Mouse (Mus musculus) neutrophil, adult 5-6 weeks (primary cell): ENCODE data around the gene Syngap1. TPM values are rescaled to one million over a fixed set of nuclear protein-coding genes. Genes with fewer than 3 reads are reported as not detected.
A peak's percentile ranks its signal among the peaks of the same experiment; 100 is the strongest.
"Not testable (repeated sequence)": the region's sequence is repeated elsewhere in the genome, so short reads cannot be mapped to it uniquely, and the experiment has no call there.

Experiments used
- ATAC-seq: fragments of 151-379, 151-347 bp; 2 replicates; pipeline ENCODE4 v1.8.0; 2017; ENCODE audit warnings: mild to moderate bottlenecking, moderate TSS enrichment; ENCODE audit not compliant: insufficient number of reproducible peaks, poor library complexity, low FRiP score, severe bottlenecking; ENCODE audit errors: extremely low read depth
- total RNA-seq: library from RNA; stranded (forward); fragments of 200-1000 nt; gene quantifications from 2 replicates; pipeline ENCODE4 v1.2.3, GENCODE M21; 2017

The Syngap1 gene
- total RNA-seq = 0.86 and 0.93 TPM in 2 replicates

DNA sequence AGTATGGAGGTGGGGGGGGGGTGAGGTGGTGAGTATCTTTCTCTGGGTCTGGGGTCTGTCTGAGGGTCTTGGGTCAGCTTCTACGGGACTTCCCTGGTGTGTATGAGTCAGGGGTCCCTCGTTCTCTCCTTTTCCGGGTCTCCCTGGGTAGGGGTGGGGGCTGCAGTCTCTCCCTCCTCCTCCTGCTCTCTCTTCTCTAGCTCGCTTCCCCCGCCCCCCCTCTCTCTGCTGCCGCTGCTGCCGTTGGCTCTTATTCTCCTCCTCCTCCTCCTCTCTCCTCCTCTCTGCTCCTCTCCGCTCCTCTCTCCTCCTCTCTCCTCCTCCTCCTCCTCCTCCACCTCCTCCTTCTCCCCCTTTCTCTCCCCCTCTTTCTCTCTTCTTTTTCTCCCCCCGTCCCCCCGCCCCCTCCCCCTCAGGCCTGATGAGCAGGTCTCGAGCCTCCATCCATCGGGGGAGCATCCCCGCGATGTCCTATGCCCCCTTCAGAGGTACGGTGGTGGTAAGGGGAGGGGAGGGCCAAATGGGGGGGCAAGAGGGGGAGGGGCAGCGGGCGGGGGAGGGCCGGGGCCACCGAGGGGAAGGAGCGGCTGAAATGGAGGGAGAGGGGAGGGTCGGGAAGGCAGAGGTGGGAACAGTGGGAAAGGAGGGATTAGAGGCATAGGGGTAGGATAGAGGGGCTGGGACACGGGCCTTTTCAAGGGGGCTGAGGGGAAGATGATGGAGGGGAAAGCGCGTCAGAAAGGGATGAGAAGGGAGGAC lies at the start of gene Syngap1:
Syngap1 (plus strand) TSS at position 223 of the 759 bp plus-strand sequence.
- ATAC-seq = no peak

GRCm38 (mm10) chr17:26892635-26893375 lies 48.2 kb upstream of the Syngap1 start:
- ATAC-seq = no peak

DNA sequence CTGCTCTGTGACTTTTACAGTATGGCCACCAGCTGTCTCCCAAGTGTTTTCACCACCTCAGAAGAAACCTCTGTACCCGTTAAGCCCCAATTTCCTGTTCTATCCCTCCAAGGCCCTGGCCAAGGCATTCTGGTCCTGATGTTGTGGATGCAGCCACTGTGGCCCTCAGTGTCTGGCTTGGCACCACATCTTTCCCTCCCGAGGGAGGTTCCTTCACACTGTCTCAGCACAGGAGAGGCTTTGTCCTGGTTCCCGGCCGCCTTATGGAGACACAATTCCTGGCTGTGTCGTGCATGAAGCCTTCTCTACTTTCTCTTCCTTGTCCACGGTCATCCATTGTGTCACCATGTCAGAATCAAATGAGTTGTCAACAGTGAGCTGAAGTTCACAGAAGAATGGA lies 47.6 kb upstream of the Syngap1 start:
- ATAC-seq = no peak

- no peak for ATAC-seq
Observed at GRCm38 (mm10) chr17:26894342-26894741, 46.7 kb upstream of the Syngap1 start.

DNA sequence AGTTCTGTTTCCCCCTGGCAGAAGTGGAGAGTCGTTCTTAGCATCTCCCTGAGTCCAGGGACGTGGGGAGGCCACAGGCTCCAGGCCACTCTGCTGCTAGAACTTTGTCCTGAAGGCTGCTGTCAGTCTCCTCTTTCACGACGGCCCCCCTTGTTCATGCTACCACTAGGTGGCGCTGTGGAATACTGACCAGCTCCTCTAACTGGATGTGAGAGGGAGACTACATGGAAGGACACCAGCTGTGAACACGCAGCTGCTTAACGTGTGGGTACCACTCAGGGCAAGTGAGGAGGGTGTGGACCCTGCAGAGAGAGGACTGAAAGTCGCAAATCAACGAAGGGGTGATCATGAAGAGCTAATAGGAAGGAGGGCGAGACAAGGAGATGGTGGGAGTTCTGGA lies 45.5 kb upstream of the Syngap1 start:
- ATAC-seq = peak; percentile 68; the same call in 1 of the 2 replicates

DNA sequence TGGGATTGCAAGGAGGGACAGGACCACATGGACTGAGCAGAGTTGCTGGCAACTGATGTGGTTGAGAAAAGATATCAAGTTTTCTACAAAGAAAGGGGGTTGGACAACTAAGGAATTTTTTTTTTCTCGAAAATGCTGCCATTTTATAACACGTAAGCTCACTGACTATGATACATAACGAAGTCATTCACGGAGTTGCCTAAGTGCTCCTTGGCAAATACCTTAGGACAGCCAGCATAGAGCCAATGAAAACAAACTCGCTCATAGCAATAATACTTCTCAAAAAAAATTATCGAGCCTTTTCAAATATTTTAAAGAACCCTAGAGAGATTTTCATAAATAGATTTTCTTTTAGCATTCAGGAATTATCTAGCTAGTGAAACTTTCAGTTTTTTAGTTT lies 40.1 kb upstream of the Syngap1 start:
- no peak for ATAC-seq

DNA sequence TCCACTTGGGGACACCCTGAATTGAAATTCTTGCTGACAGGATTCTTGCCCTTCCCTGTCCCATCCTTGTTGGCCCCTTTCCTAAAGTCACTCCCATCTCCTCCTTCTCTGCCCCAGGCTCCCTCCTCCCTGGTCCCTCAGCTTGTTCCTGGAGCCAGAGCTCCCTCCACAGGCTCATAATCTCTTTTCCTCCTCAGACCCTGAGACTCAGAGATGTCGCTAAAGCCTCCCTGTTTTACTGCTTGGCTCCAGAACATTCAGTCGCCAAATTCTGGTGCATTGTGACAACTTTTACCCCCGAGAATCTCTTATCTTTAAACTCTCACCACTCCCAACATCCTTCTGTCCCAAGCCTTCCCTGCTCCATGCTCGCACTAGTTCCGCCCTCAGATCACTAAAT lies 36.7 kb upstream of the Syngap1 start:
- ATAC-seq = no peak

DNA sequence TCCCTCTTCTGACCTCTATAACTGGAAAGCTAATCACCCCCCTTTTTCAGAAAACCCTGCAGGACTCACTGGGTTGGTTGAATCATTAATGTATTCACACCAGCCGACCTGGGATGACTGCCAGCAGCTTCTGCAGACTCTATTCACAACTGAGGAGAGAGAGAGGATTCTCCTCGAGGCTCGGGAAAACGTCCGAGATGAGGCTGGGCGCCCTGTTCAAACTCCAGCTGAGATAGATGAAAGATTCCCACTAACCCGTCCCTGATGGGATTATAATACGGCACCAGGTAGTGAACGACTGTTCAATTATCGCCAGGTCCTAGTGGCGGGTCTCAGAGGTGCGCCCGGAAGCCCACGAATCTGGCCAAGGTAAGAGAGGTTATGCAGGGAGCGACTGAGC lies 33.5 kb upstream of the Syngap1 start:
- ATAC-seq = not testable (repeated sequence)

DNA sequence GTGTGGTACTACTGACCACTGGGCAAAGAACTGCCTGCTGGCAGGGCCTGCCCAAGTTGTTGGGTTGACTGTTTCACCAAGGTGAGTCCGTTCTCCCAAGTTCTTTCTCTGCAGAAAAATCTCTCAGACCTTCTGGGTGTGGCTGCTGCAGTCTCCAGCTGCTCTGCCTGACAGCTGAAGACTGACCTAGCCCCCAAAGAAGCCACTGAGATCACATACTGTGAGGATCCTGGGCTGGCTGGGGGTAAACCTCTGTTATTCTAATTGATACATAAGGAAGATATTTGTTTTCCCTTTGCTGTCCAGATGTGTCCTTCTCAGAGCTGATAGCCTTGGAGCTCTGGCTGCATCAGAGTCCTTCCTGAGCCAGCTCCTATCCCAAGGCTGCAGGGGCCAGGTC lies 25.8 kb upstream of the Syngap1 start:
- no peak for ATAC-seq

DNA sequence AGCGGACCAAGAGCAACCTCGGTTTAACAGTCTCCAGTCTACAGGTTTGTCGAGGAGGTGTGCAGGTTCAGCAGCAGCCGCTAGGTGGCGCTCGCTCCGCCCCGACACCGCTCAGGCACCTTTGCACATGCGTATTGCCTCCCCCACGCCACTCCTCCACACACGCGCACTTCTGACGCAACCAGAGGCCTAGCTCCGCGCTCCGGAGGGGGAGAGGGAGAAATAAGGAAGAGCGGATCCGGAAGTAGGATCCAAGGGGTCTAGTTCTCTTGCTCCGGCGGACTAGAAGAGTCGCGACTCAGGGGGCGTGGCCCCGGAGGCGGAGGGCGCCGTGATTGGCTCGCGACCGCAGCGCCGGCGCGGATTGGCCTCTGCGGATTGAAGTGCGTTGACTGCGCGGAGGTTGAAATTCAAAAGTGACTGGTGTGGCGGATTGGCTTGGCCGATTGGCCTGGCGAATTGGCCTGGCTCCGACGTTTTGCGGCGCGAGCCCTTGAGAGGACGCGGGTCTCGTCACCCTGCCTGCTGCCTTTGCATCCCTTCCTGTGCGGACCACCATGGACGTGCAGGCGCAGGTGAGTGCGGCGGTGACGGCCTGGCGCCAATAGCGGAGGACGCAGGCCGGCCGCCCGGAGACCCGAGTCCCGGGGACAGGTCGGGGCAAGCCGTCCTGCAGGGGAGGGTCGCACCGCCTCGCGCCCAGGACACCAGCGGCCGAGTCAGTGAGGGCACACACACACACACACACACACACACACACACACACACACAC lies 24.2 kb upstream of the Syngap1 start, which contains the start of gene Kifc5b:
Kifc5b (plus strand) TSS at position 381 of the 772 bp plus-strand sequence.
- ATAC-seq = peak; percentile 98

DNA sequence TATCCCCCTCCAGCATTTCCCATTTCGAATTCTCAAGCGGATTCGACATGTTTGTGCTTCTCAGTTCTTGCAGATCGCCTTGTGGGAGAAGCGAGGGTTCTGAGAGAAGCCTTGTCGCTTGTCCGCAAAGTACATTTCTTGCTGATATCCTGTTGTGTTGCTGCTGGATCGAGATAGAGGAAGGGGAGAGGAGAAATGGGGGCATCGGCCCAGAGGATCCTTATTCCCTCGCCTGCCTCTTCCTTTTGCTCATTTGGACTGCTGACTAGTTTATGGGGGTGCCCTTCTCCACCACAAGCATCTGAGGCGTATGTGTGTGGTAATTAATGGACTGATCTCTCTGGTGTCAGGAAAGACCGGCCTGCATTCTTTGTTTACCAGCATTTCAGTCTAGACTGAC lies 23.5 kb upstream of the Syngap1 start:
- ATAC-seq = not testable (repeated sequence)

- ATAC-seq = no peak
Observed at GRCm38 (mm10) chr17:26918343-26918742, 22.7 kb upstream of the Syngap1 start.

GRCm38 (mm10) chr17:26919516-26919915 lies 21.5 kb upstream of the Syngap1 start:
- not testable (repeated sequence) for ATAC-seq

- ATAC-seq = not testable (repeated sequence)
Observed at GRCm38 (mm10) chr17:26922368-26922767, 18.7 kb upstream of the Syngap1 start.

GRCm38 (mm10) chr17:26925414-26925813 lies 15.6 kb upstream of the Syngap1 start:
- ATAC-seq = not testable (repeated sequence)

- not testable (repeated sequence) for ATAC-seq
Observed at GRCm38 (mm10) chr17:26931795-26932194, 9.3 kb upstream of the Syngap1 start.

DNA sequence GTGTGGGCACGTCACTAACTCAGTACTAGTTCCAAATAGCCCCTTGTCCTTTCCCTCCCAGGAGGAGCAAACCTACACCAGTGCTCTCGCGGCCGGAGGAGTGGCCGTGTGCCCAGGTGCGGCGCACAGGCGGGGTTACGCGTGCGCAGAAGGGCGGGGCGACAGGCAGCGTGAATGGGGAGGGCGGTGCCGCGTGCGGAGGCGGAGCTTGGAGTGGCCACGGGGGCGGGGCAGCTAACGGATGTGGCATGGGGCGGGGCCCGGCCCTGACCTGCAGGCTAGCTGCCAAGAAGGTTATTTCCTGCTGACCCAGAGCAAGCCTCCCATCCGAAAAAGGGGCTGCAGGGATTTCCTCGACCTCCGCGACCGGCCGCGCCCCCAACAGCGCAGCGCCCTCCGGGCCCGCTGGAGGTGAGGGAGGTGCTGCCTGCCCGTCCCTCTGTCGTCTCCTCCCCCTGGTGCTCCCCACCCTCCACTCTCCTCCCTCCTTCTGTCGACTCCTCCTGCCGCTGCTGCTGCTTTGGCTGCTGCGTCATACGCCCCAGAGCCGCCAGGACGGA lies 8.1 kb upstream of the Syngap1 start, which contains the start of gene Phf1:
Phf1 (plus strand) TSS at position 214 of the 560 bp plus-strand sequence.
- peak; percentile 86 for ATAC-seq

GRCm38 (mm10) chr17:26933419-26933818 lies 7.6 kb upstream of the Syngap1 start:
- ATAC-seq = no peak
